Mouse (Mus musculus) small intestine, adult 2 months (tissue): ENCODE measurements around the gene Cacna1c. TPM values are rescaled to one million over a fixed set of nuclear protein-coding genes. Genes with fewer than 3 reads are reported as not detected.

Source experiments
- H3K27ac ChIP-seq: fragments of 200-500 bp; 2 replicates; pipeline ENCODE4 v1.5.1; 2012; ENCODE audit warnings: low read depth, low read length, control low read depth, inconsistent platforms; ENCODE audit not compliant: insufficient read depth
- H3K27me3 ChIP-seq: fragments of 200-500 bp; 2 replicates; pipeline ENCODE4 v1.6.1; 2012; ENCODE audit warnings: mild to moderate bottlenecking, moderate library complexity, low read length, inconsistent platforms; ENCODE audit not compliant: control insufficient read depth, insufficient read depth
- H3K36me3 ChIP-seq: fragments of 200-500 bp; 2 replicates; pipeline ENCODE4 v1.6.1; 2012; ENCODE audit warnings: mild to moderate bottlenecking, low read length, control low read depth, inconsistent platforms; ENCODE audit not compliant: control insufficient read depth, insufficient read depth
- H3K4me1 ChIP-seq: fragments of 200-500 bp; 2 replicates; pipeline ENCODE4 v1.6.1; 2012; ENCODE audit warnings: low read length, inconsistent platforms, mixed read lengths; ENCODE audit not compliant: control insufficient read depth, insufficient read depth, insufficient read length
- H3K4me3 ChIP-seq: fragments of 200-500 bp; 2 replicates; pipeline ENCODE4 v1.5.1; 2012; ENCODE audit warnings: low read depth, mild to moderate bottlenecking, control low read depth, inconsistent platforms, low read length, moderate library complexity
- CTCF ChIP-seq: fragments of 200-500 bp; IDR thresholded peaks from 2 replicates; pipeline ENCODE4 v1.5.1; 2012; ENCODE audit warnings: low read depth, mild to moderate bottlenecking, control low read depth, inconsistent platforms, low read length, moderate library complexity, mixed read lengths; ENCODE audit not compliant: insufficient replicate concordance, insufficient read length; ENCODE audit errors: extremely low read depth
- POLR2A ChIP-seq: fragments of 200-500 bp; IDR thresholded peaks from 2 replicates; pipeline ENCODE4 v1.6.1; 2012; ENCODE audit warnings: low read depth, mild to moderate bottlenecking, control low read depth, inconsistent platforms, low read length, moderate library complexity
- WGBS: fragments of 180-500 bp; shearing (Covaris S2); methylation state at CpG from one replicate; pipeline ENCODE4 v1.1.7; 2018; 5-methylcytosine and 5-hydroxymethylcytosine counted together
- polyA plus RNA-seq: library from polyadenylated mRNA; depleted of rRNA; stranded (reverse); fragments of >200 nt; gene quantifications from 2 replicates; pipeline ENCODE4 v1.2.3, GENCODE M21; 2012

Cacna1c gene
- polyA plus RNA-seq, 1 experiment, result 2.6 TPM

GRCm38 (mm10) chr6:118724388-118724787, 471.8 kb downstream of the Cacna1c start:
- H3K27me3 ChIP-seq, result no peaks in the 10 kb centered on the region
- H3K27ac ChIP-seq, result no peak overlapping the region
- no peaks in the 10 kb centered on the region for H3K36me3 ChIP-seq
- WGBS, result 82% methylated on average over 6 of the region's 6 CpGs
- no peaks in the 10 kb centered on the region for H3K4me1 ChIP-seq
- no peak for TF ChIP-seq POLR2A
- TF ChIP-seq CTCF, result no peak
- no peak overlapping the region for H3K4me3 ChIP-seq

- no peaks in the 10 kb centered on the region for H3K36me3 ChIP-seq
- WGBS, result 67% methylated on average over 6 of the region's 6 CpGs
- TF ChIP-seq POLR2A (no peak), CTCF (no peak)
Observed at GRCm38 (mm10) chr6:118722336-118722735, 473.9 kb downstream of the Cacna1c start.

GRCm38 (mm10) chr6:118719486-118719885, 476.7 kb downstream of the Cacna1c start:
- 88% methylated on average over 1 of the region's 1 CpGs for WGBS
- Histone ChIP-seq H3K27me3 (no peaks in the 10 kb centered on the region), H3K27ac (no peak overlapping the region), H3K36me3 (no peaks in the 10 kb centered on the region), H3K4me1 (no peaks in the 10 kb centered on the region), H3K4me3 (no peak overlapping the region)
- no peak for TF ChIP-seq POLR2A
- no peak for TF ChIP-seq CTCF

More at GRCm38 (mm10) chr6:118722336-118722735, 473.9 kb downstream of the Cacna1c start:
- Histone ChIP-seq H3K27ac (no peak overlapping the region), H3K4me1 (no peaks in the 10 kb centered on the region), H3K4me3 (no peak overlapping the region), H3K27me3 (no peaks in the 10 kb centered on the region)

- no peak for TF ChIP-seq POLR2A
- TF ChIP-seq CTCF, result no peak
- H3K27me3 ChIP-seq, result no peaks in the 10 kb centered on the region
- no peak overlapping the region for H3K27ac ChIP-seq
- H3K36me3 ChIP-seq, result no peaks in the 10 kb centered on the region
- H3K4me3 ChIP-seq, result no peak overlapping the region
- 88% methylated on average over 5 of the region's 5 CpGs for WGBS
- no peaks in the 10 kb centered on the region for H3K4me1 ChIP-seq
Observed at GRCm38 (mm10) chr6:118713286-118713685, 482.9 kb downstream of the Cacna1c start.

- WGBS, result 78% methylated on average over 14 of the region's 14 CpGs
- Histone ChIP-seq H3K27ac (no peak overlapping the region), H3K4me3 (no peak overlapping the region), H3K36me3 (no peaks in the 10 kb centered on the region), H3K4me1 (no peaks in the 10 kb centered on the region), H3K27me3 (no peaks in the 10 kb centered on the region)
- TF ChIP-seq CTCF, result no peak
- TF ChIP-seq POLR2A, result no peak
Observed at GRCm38 (mm10) chr6:118711677-118712322, 484.4 kb downstream of the Cacna1c start.

- no peak overlapping the region for H3K27ac ChIP-seq
- no peaks in the 10 kb centered on the region for H3K36me3 ChIP-seq
- TF ChIP-seq POLR2A, result no peak
- no peak for TF ChIP-seq CTCF
- H3K27me3 ChIP-seq, result no peaks in the 10 kb centered on the region
- 53% methylated on average over 4 of the region's 4 CpGs for WGBS
- H3K4me1 ChIP-seq, result no peaks in the 10 kb centered on the region
- no peak overlapping the region for H3K4me3 ChIP-seq
Observed at GRCm38 (mm10) chr6:118707066-118707465, 489.2 kb downstream of the Cacna1c start.

- 88% methylated on average over 7 of the region's 7 CpGs for WGBS
- Histone ChIP-seq H3K4me3 (no peak overlapping the region), H3K36me3 (no peaks in the 10 kb centered on the region), H3K27me3 (no peaks in the 10 kb centered on the region), H3K27ac (no peak overlapping the region), H3K4me1 (no peaks in the 10 kb centered on the region)
- TF ChIP-seq POLR2A (no peak), CTCF (no peak)
Observed at GRCm38 (mm10) chr6:118705840-118706239, 490.4 kb downstream of the Cacna1c start.
